Mouse (Mus musculus) adrenal gland, postnatal 4 days (tissue): ENCODE results near the gene Gm4744. TPM values are rescaled to one million over a fixed set of nuclear protein-coding genes. Genes with fewer than 3 reads are reported as not detected.
"Not testable (repeated sequence)": the region's sequence is repeated elsewhere in the genome, so short reads cannot be mapped to it uniquely, and the experiment has no call there.

Source experiments
- DNase-seq, 2 experiments: peaks; one replicate each; pipeline ENCODE4 v3.0.0; 2021 to 2022; ENCODE audit warnings: low spot score in 2 of 2, mixed read lengths in 2 of 2
- long read RNA-seq, 2 experiments: library from polyadenylated mRNA; stranded (forward); transcript quantifications; one replicate each; pipeline ENCODE4 v2.0.0; 2021
- total RNA-seq, 2 experiments: library from RNA; stranded (reverse); gene quantifications; 2 replicates each; pipeline ENCODE4 v1.2.3; 2021

The Gm4744 gene
- total RNA-seq, result under 1 TPM in 1 of 2 experiments, not detected in 1; 0.64 TPM
- long read RNA-seq, experiment 1, result 0 reads
- long read RNA-seq, experiment 2, result 0 reads

DNA sequence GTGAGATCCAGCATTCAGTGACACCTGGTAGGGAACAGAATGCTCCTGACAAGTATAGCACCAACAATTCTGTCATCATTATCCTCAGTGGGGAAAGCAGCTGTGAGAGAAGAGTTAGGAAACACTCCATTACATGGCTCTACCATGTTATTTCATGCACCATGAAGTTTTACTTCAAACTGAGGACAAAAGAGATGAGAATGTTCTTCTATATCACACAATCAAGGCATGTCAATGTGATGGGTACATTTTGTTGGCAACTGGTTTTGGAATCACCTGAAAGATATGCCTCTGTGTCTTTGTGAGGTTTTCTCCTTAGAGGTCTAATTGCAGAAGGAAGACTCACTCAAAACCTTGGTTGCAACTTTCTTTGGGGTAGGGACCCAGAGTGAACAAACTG, at the start of gene Gm4744:
Gm4744 (minus strand) TSS at position 101 of the 400 bp plus-strand sequence.
- DNase-seq, result no peak

DNA sequence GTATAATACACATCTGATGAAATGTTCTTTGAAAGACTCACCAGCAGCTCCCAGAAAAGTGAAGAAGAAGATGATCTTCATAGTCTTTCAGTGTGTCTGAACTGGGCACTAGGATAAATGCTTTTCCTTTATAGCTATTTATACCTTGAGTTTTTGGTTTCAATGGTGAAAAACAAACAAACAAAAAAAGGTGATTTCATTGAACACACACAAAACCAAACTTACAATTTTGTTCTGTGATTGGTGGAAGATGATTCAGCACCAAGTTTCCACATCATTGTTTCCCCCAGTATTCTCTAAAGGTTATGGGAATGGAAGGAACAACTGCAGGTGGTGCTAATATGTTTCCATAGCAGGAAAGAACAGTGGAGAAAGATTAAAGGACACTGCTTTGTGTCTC, 47.7 kb upstream of the Gm4744 start, which contains the start of gene Gm2663:
Gm2663 (minus strand) TSS at position 101 of the 400 bp plus-strand sequence.
- DNase-seq, result not testable (repeated sequence)

DNA sequence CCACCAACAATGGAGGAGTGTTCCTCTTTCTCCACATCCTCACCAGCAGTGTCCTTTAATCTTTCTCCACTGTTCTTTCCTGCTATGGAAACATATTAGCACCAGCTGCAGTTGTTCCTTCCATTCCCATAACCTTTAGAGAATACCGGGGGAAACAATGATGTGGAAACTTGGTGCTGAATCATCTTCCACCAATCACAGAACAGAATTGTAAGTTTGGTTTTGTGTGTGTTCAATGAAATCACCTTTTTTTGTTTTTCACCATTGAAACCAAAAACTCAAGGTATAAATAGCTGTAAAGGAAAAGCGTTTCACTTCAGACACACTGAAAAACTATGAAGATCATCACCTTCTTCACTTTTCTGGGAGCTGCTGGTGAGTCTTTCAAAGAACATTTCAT, 12.8 kb upstream of the Gm4744 start, which contains the start of gene 1810009J06Rik:
1810009J06Rik (plus strand) TSS at position 301 of the 400 bp plus-strand sequence.
- DNase-seq, result not testable (repeated sequence)

DNA sequence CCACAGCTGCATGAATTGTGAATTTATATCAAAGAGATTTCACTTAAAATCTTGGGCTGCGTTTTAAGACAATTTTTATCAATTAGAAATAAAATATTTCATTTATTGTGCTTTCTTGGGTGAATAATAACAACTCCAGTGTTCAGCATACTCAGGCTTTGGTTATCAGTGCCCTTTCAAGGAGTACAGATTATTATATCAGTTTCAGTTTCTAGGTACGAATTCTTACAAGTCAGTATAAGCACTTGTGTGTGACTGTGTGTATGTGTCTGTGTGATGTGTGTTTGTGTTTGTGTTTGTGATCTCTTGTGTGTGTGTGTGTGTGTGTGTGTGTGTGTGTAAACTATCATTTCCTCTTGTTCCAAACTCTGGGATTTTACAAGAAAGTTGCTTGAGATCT, 2.0 kb upstream of the Gm4744 start:
- no peak for DNase-seq

DNA sequence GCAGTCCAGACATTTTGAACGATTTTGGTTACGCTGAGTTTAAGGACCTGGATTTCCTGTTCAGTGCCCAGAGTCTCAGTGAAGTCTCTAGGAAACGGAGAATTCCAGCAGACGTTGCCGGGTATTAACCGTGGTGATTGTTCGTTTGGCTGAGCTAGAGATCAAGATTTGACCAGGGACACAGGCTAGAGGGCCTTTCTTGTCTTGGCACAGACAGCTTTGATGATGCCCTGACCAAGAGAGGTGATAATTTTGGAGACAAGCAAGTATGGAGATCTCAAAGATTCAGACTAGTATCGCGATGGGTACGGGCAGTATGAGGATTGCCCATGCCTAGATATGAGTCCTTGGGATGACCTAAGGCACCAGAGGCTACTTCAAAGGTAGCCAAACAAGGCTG, 11.2 kb downstream of the Gm4744 start, which contains the start of gene 1700074P13Rik:
1700074P13Rik (minus strand) TSS at position 101 of the 400 bp plus-strand sequence.
- DNase-seq, result no peak

DNA sequence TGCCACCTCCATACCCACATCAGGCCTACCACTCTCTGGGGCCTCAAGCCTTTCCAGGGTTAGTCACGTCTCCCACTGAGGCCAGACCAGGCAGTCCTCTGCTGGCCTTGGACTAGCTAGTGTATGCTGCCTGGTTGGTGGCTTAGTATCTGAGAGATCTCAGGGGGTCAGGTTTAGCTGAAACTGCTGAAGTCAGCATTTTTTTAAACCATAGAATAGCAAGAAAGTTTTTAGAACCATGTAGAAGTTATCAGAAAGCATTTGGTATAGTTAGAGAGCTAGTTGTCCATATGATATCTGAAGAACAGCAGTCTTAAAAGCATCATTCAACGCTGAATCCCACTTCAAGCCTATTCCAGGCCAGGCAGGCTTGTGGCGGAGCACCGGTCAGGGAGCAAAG, 31.7 kb downstream of the Gm4744 start:
- DNase-seq, result no peak

DNA sequence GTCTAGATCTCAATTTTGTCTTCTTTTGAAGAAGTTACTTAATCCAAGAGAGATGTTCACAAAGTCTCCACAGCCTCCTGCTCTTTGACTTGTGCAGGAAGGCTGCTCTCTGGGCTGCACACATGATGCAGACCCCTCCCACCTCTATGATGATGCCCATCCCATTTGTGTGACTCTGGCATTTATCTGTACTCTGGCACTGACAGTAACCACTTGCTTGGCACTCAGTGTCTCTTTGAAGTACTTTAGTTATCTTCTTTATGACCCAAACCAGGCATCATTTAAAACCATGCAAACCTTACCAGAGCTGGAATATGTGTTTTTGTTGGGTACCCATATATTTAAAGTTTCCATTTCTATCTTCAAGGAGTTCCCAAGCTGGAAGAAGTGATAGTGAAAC, 51.4 kb downstream of the Gm4744 start, which contains the start of gene Prss58:
Prss58 (minus strand) TSS at position 101 of the 400 bp plus-strand sequence.
- no peak for DNase-seq

Other genes starting within 250 kb of the Gm4744 start
- gene Moxd2, start 64.4 kb downstream of the Gm4744 start, total RNA-seq, result not detected
- not detected for gene Prss58, start 51.5 kb downstream of the Gm4744 start, total RNA-seq
- not detected for gene 1700074P13Rik, start 11.3 kb downstream of the Gm4744 start, total RNA-seq
- gene 1810009J06Rik, start 12.9 kb upstream of the Gm4744 start, total RNA-seq, result 10 to 100 TPM in 1 of 2 experiments, not detected in 1; 38.4 TPM
- gene Gm2663, start 47.6 kb upstream of the Gm4744 start, total RNA-seq, result 10 to 100 TPM in 1 of 2 experiments, not detected in 1; 36.2 TPM
- gene 2210010C04Rik, start 83.6 kb upstream of the Gm4744 start, total RNA-seq, result 100 to 1,000 TPM in 1 of 2 experiments, not detected in 1; 358 TPM